19 mouse cellular contexts compared by ENCODE assay signal in genomic region chr19:23211325-23211724, GRCm38 (mm10).
DNase-seq lines count a peak whose midpoint lies in the region; ATAC-seq and TF ChIP-seq lines count a peak whose summit lies in the region.
"Had no signal": no experiment of that assay in that cellular context is flagged by ENCODE, and none has a peak within 500 bp of the region (broad histone marks: within the 10 kb centered on the region; RNA-seq: fewer than 3 reads in every experiment).

No protein-coding gene starts in this region.

- H3K27me3 ChIP-seq in hindbrain, postnatal 0 days (ENCODE audit: insufficient read depth, low read length): no peaks in the 10 kb centered on the region
- no peaks in the 10 kb centered on the region for H3K27me3 ChIP-seq in hindbrain, embryonic 10.5 days (ENCODE audit: insufficient read depth, poor library complexity, severe bottlenecking)
- H3K27me3 ChIP-seq in liver, adult 2 months (ENCODE audit: control insufficient read depth, insufficient read depth, low read length): no peaks in the 10 kb centered on the region
- no peaks in the 10 kb centered on the region for H3K27me3 ChIP-seq in liver, embryonic 11.5 days (replicated peaks; ENCODE audit: control insufficient read depth, insufficient read depth, low read length)
- H3K27me3 ChIP-seq: heart, embryonic 15.5 days; kidney, embryonic 15.5 days; liver, embryonic 13.5 days had no signal

- peak; percentile 26; the same call in 1 of the 2 replicates for TF ChIP-seq CTCF in hindbrain, postnatal 0 days (IDR thresholded peaks at IDR 0.05; ENCODE audit: low read depth)
- TF ChIP-seq CTCF in liver, adult 2 months (IDR thresholded peaks at IDR 0.05; ENCODE audit: low read depth, low read length): no peak

- no peak overlapping the region for H3K4me3 ChIP-seq in hindbrain, postnatal 0 days (ENCODE audit: low read length)
- H3K4me3 ChIP-seq in hindbrain, embryonic 10.5 days: no peak overlapping the region
- H3K4me3 ChIP-seq in liver, adult 2 months (ENCODE audit: insufficient read depth, low read depth, low read length): no peak overlapping the region
- no peak overlapping the region for H3K4me3 ChIP-seq in liver, embryonic 11.5 days (ENCODE audit: low read depth, low read length)
- H3K4me3 ChIP-seq: heart, embryonic 15.5 days; kidney, embryonic 15.5 days; liver, embryonic 13.5 days; myocyte had no signal

- DNase-seq in cerebellum, postnatal 10 days: peak; percentile 14 to 25
- DNase-seq in cerebellum, postnatal 25 days: no peak
- peak; percentile 24 for DNase-seq in hindbrain, postnatal 0 days (ENCODE audit: low spot score)
- DNase-seq in hindbrain, embryonic 10.5 days (ENCODE audit: low spot score): no peak
- DNase-seq in liver, adult 2 months (ENCODE audit: extremely low read depth, low read depth, low spot score): peak; percentile 6
- DNase-seq in liver, embryonic 11.5 days (ENCODE audit: low spot score): no peak
- peak; percentile 25 for DNase-seq in skeletal muscle tissue, adult 2 months (ENCODE audit: low read depth, low spot score)
- no peak for DNase-seq in embryo, embryonic 9.5 days (ENCODE audit: extremely low spot score)
- DNase-seq: embryo, embryonic 11 days; gastrocnemius, postnatal 36 days; liver, embryonic 13.5 days; lung, postnatal 14 days; retina, postnatal 1 day had no signal

- ATAC-seq in hindbrain, postnatal 0 days: no peak
- no peak for ATAC-seq in liver, embryonic 11.5 days (replicated peaks; ENCODE audit: low FRiP score)
- ATAC-seq: forebrain, embryonic 14.5 days had no signal

- H3K4me2 ChIP-seq in hindbrain, postnatal 0 days (ENCODE audit: low read depth, low read length): no peak overlapping the region
- no peak overlapping the region for H3K4me2 ChIP-seq in liver, embryonic 11.5 days
- H3K4me2 ChIP-seq: heart, embryonic 15.5 days; hindbrain, embryonic 14.5 days; kidney, embryonic 15.5 days; liver, embryonic 13.5 days; midbrain, embryonic 11.5 days had no signal

- peaks cover 9% of the 10 kb centered on the region; the same call in 1 of the 2 replicates for H3K36me3 ChIP-seq in hindbrain, postnatal 0 days (ENCODE audit: insufficient read depth, low read length)
- H3K36me3 ChIP-seq in hindbrain, embryonic 10.5 days: peaks cover 84% of the 10 kb centered on the region
- peaks cover 42% of the 10 kb centered on the region for H3K36me3 ChIP-seq in liver, adult 2 months (ENCODE audit: control insufficient read depth, insufficient read depth, low read length)
- peaks cover 15% of the 10 kb centered on the region for H3K36me3 ChIP-seq in liver, embryonic 11.5 days (ENCODE audit: control insufficient read depth, insufficient read depth, low read length)

- no peaks in the 10 kb centered on the region for H3K79me2 ChIP-seq in liver, adult 2 months (ENCODE audit: control insufficient read depth, insufficient read depth, low read length)

- H3K9ac ChIP-seq in hindbrain, postnatal 0 days (replicated peaks; ENCODE audit: low read length): no peak overlapping the region
- no peak overlapping the region for H3K9ac ChIP-seq in liver, adult 2 months (ENCODE audit: low read depth, low read length)
- H3K9ac ChIP-seq in liver, embryonic 11.5 days (ENCODE audit: low read depth, low read length): no peak overlapping the region
- H3K9ac ChIP-seq: heart, embryonic 15.5 days; hindbrain, embryonic 14.5 days; kidney, embryonic 15.5 days; liver, embryonic 13.5 days had no signal

- no peak overlapping the region for H3K27ac ChIP-seq in hindbrain, postnatal 0 days
- no peak overlapping the region for H3K27ac ChIP-seq in hindbrain, embryonic 10.5 days
- no peak overlapping the region for H3K27ac ChIP-seq in liver, adult 2 months (replicated peaks; ENCODE audit: insufficient read depth, low read depth, low read length)
- H3K27ac ChIP-seq in liver, embryonic 11.5 days (ENCODE audit: low read depth, low read length): no peak overlapping the region
- H3K27ac ChIP-seq: heart, embryonic 15.5 days; hindbrain, embryonic 14.5 days; kidney, embryonic 15.5 days; liver, embryonic 13.5 days had no signal

- no peaks in the 10 kb centered on the region for H3K4me1 ChIP-seq in hindbrain, postnatal 0 days (ENCODE audit: insufficient read depth, low read length)
- no peaks in the 10 kb centered on the region for H3K4me1 ChIP-seq in hindbrain, embryonic 10.5 days (replicated peaks)
- H3K4me1 ChIP-seq in liver, adult 2 months (ENCODE audit: control insufficient read depth, insufficient read depth, low read length): no peaks in the 10 kb centered on the region
- no peaks in the 10 kb centered on the region for H3K4me1 ChIP-seq in liver, embryonic 11.5 days (replicated peaks; ENCODE audit: control insufficient read depth, insufficient read depth, low read length)
- H3K4me1 ChIP-seq: heart, embryonic 15.5 days; kidney, embryonic 15.5 days; liver, embryonic 13.5 days had no signal

- no peaks in the 10 kb centered on the region for H3K9me3 ChIP-seq in hindbrain, postnatal 0 days (ENCODE audit: low read length)
- H3K9me3 ChIP-seq in hindbrain, embryonic 10.5 days: no peaks in the 10 kb centered on the region
- no peaks in the 10 kb centered on the region for H3K9me3 ChIP-seq in liver, embryonic 11.5 days (ENCODE audit: control insufficient read depth, low read length)
- H3K9me3 ChIP-seq: heart, embryonic 15.5 days; kidney, embryonic 15.5 days; liver, embryonic 13.5 days had no signal

- 78% methylated on average over 6 of the region's 6 CpGs for WGBS in hindbrain, postnatal 0 days
- 88% methylated on average over 6 of the region's 6 CpGs for WGBS in hindbrain, embryonic 10.5 days
- WGBS in liver, adult 2 months: 88% methylated on average over 6 of the region's 6 CpGs
- 89% methylated on average over 6 of the region's 6 CpGs for WGBS in liver, embryonic 11.5 days

- no peak for TF ChIP-seq POLR2A in liver, adult 2 months (IDR thresholded peaks at IDR 0.05; ENCODE audit: extremely low read depth, insufficient read depth, low read length)

Comparison
In these comparisons a context has a peak if more than half of its experiments do, and no peak if none do; other contexts are left out.
1. DNase-seq: peak in cerebellum, postnatal 10 days (2 of 2), hindbrain, postnatal 0 days (single experiment), liver, adult 2 months (single experiment) and skeletal muscle tissue, adult 2 months (single experiment); none in cerebellum, postnatal 25 days (0 of 2), hindbrain, embryonic 10.5 days (single experiment), liver, embryonic 11.5 days (single experiment) and embryo, embryonic 9.5 days (single experiment).